Mouse (Mus musculus): ENCODE measurements around the gene Dusp16. TPM values are rescaled to one million over a fixed set of nuclear protein-coding genes. Genes with fewer than 3 reads are reported as not detected.
"Not testable (repeated sequence)": the region's sequence is repeated elsewhere in the genome, so short reads cannot be mapped to it uniquely, and the experiment has no call there.

Dusp16 gene
- total RNA-seq, 2 experiments from 2014 or later = 13.5 to 14.4 TPM

DNA sequence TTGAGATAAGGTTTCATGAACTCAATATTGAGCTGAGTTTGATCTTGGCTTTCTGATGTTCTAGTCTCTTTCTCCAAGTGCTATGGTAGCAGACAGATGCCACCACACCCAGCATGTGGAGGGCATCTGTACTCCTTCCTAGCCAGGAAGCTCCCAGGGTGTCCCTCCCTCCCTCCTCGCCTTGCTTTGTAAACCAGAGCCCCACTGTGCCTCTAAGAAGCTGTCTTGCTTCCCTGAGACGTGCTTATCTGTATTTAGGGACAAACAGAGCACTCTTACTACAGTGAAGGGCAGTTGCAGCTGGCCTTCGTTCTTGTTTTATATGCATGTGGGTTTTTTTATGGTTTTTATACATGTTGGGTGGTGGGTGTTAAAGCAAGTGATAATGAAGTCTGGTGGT, 79.1 kb downstream of the Dusp16 start:
- intact Hi-C loops (cut with DNase I; ENCODE audit: low total_unique reads) = no loop called here
- no peak for DNase-seq

- DNase-seq = no peak
- intact Hi-C loops (cut with DNase I; ENCODE audit: low total_unique reads) = no loop called here
These were observed 82.4 kb downstream of the Dusp16 start for GRCm38 (mm10) chr6:134710020-134710419.

DNA sequence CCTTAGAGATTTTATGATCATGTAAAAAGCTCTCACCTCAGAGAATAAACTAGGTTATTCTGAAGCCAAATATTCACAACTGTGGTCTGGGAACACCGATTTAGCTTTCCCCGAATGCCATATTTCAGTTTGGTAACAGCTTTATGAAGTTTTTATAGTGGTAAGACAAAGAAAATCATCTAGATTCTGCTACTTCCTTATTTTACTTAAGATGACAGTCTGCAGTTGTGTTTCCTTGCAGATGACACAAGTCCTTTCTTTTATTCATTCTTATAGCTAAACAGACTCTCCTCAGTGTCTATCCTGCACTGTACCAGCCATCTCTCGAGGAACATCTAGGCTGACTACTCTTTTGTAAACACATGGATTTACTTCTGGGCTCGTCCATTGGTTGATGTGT, 86.0 kb downstream of the Dusp16 start:
- intact Hi-C loops (cut with DNase I; ENCODE audit: low total_unique reads) = no loop called here
- no peak for DNase-seq

DNA sequence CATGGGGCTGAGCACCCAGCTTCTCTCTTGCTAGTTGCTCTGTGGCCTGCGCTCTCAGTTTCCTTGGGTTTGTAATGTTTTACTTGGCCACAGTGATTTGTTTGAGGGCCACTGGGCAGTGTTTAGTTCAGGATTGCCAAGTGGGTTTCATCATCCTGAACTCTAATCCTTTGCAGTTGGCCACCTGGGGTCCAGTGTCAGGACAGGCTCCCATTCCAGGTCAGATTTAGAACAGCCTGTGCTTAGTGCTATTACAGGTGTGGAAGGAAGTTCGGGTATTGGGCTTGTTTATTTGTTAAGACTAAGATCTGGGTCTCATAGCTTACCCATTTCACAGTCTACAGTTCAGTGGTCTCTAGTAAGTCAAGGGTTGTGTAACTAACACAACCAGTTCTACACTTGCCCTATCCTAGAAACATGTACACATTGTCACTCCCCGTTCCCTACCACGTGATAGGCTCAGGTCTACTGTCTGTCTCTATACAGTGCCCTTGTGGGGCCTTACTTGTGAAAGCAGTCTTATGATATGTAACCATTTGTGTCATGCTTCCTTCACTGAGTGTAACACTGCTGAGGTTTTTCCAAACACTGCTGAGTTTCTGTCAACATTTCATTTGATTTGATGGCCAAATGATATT, 89.3 kb downstream of the Dusp16 start:
- intact Hi-C loops (cut with DNase I; ENCODE audit: low total_unique reads) = no loop called here
- DNase-seq = peak; percentile 17

DNA sequence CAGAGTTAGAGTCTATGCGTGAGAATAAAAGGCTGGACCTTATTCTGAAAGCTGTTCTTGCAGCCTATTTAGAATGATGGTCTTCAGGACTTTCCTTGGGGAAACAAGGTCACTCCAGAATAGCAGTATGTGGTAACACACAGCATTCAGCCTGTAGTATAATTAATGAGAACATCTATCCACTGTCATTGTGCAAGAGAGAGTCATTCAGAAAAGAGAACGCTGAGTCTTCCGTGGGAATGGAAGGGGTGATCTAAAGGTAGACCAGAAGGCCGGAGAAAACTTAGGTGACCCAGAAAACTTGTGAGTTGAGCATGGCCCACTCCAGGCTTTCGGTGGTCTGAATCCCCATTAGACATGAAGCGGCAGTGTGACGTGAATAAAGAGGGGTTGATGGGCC, 90.2 kb downstream of the Dusp16 start:
- DNase-seq = no peak
- intact Hi-C loops (cut with DNase I; ENCODE audit: low total_unique reads) = no loop called here

DNA sequence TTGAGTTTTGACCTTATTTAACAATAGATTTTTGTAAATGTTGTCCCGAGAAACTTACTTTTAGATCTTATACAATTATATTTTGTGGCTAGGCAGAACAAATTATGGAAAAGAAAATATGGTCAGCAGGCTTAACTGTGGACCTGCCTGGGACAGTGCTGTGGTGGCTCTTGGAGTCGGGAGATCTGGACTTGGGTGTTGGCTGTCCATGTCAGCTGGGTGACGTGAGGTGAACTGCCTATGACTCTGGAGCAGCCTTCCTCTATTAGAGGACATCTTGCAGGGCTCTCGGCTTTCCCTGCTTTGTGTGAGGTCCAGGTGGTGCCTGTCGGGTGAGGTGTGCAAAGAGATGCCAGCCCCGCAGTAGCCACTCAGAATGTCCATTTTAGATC, 91.2 kb downstream of the Dusp16 start:
- intact Hi-C loops (cut with DNase I; ENCODE audit: low total_unique reads) = no loop called here
- no peak for DNase-seq

DNA sequence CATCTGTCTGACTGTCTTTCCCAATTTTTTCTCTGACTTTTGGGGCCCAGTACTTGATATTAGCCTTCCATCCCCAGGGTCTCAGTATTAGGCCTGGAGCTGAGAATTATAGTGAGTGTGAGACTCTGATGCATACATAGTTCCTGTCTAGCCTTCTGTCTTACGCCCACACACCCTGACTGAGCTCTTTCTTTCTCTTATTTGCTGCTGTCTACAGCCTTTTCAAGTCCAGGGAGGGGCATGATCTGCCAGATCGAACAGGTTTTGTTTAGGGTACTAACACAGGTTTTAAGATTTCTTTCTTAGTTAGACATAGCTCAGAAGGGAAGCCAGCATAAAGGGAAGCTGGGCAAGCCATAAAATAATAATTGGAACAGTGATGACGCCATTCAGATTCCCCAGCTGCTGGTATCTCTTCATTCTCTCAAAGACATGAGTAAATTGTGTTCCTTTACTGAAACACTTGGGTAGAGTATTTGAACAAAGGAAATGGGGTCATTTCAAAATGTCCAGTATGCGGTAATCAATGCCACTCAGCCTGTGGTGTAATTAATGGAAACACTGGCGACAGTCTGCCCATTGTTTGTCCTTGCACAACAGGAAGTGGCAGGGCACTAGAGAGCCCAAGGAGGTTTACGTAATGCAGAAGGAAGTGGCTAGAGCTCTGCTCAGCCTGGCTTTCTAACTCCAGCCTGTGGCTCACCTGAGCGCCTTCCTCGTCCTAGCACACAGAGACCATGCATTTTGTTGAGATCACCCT, 91.8 kb downstream of the Dusp16 start:
- no peak for DNase-seq
- intact Hi-C loops (cut with DNase I; ENCODE audit: low total_unique reads) = no loop called here

- intact Hi-C loops (cut with DNase I; ENCODE audit: low total_unique reads) = no loop called here
- DNase-seq = no peak
These were observed 94.2 kb downstream of the Dusp16 start for GRCm38 (mm10) chr6:134698243-134698642.

DNA sequence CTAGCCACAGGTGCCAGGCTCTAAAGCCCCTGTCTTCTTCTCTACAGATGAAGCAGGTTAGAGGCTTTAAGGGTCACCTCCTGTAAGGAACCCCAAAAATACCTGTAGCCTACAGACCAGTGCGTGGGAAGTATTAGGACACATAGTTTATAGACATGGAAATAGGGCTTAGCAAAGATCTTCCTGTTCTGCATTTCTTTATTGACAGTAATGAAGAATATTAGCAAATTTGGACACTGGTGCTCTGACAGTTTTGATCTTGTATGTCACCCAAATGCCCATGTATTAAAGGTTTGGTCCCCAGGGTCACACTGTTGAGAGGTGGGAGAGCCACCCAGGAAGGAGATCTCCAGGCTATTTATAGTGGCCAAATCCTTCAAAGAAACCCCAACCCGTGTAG, 95.9 kb downstream of the Dusp16 start:
- intact Hi-C loops (cut with DNase I; ENCODE audit: low total_unique reads) = no loop called here
- no peak for DNase-seq

DNA sequence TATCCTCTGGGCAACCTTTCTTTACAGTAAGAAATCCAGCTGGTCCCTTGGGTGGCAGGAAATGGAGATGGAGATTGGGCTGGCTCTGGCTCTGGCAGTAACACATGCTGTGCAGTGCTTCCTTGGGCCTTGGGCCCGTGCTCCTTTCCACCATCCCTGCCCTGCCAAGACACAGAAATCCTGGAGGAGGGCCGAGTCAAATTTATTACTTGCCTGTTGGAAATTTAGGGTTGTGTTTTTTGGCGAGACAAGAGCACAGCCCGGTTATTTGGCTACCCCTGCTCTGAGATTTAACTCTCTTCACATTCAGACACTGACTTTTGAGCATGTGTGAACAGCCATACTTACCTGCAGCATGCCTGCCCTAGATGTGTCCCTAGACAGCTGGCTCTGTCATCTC, 96.3 kb downstream of the Dusp16 start:
- DNase-seq = peak; percentile 76
- intact Hi-C loops (cut with DNase I; ENCODE audit: low total_unique reads) = no loop called here

GRCm38 (mm10) chr6:134695625-134696024, 96.8 kb downstream of the Dusp16 start:
- DNase-seq = no peak
- intact Hi-C loops (cut with DNase I; ENCODE audit: low total_unique reads) = no loop called here

- intact Hi-C loops (cut with DNase I; ENCODE audit: low total_unique reads) = no loop called here
- no peak for DNase-seq
These were observed 97.4 kb downstream of the Dusp16 start for GRCm38 (mm10) chr6:134694988-134695387.

DNA sequence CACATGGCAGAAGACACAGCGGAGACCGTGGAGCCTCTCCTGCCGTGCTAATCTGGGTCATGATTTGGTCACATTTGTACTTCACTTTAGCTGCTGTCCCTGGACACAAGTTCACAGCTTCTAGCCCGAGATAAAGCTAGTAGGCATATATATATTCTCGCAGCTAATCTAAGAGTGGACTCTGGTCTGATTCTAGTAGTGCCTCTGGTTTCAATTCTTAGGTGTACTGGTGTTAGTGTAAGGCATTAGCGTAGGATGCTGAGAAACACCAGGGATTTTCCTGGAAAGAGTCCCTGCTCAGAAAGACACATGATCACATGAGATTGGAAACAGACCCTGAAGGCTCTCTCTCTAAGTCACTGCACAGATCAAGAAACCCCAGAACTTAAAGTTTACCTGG, 97.9 kb downstream of the Dusp16 start:
- intact Hi-C loops (cut with DNase I; ENCODE audit: low total_unique reads) = no loop called here
- DNase-seq = no peak

DNA sequence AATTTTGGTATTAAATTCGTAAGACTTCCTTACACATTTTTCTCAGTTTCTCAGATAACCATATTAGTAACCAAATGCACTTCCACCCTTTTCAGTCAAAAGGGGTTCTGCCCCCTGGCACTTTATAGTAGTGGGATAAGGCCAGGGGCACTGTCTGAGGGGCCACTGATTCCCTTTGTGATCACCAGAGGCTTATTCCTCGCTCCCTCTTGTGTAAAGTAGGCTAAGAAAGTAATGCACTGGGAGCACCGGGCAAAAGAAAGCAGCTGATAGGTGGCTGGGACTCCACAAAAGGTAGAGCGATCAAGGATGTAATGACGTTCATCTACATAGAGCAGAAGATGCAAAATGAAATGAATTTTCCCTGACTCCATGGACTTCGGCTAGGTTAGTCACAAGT, 106.9 kb downstream of the Dusp16 start:
- intact Hi-C loops (cut with DNase I; ENCODE audit: low total_unique reads) = no loop called here

GRCm38 (mm10) chr6:134685040-134685439, 107.4 kb downstream of the Dusp16 start:
- intact Hi-C loops (cut with DNase I; ENCODE audit: low total_unique reads) = no loop called here
- DNase-seq = no peak

More for the DNA sequence above, 106.9 kb downstream of the Dusp16 start:
- no peak for DNase-seq

DNA sequence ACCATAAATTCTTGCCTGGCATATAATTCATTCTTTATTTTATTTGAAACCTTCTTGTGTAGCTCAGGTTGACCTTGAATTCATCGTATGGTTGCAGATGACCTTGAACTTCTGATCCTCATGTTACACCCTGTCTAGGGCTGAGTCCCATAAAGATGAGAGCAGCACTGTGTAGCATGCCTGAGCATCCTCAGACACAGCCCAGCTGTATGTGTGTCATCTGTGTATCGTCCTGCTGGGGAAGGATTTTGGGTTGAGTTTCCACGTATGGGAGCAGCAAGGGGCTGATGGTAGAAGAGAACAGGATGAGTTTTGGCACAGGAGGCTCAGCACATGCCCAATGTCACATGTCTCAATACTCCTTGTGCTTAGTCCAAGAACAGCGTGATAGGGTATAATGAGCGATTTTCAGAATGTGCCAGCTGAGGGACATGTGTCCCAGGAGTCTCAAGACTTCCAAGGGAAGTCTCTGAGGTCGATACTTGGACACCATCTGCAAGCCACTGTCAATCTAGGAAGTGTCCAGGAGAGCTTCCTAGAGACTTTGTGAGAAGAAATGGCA, 108.0 kb downstream of the Dusp16 start:
- intact Hi-C loops (cut with DNase I; ENCODE audit: low total_unique reads) = no loop called here
- no peak for DNase-seq

DNA sequence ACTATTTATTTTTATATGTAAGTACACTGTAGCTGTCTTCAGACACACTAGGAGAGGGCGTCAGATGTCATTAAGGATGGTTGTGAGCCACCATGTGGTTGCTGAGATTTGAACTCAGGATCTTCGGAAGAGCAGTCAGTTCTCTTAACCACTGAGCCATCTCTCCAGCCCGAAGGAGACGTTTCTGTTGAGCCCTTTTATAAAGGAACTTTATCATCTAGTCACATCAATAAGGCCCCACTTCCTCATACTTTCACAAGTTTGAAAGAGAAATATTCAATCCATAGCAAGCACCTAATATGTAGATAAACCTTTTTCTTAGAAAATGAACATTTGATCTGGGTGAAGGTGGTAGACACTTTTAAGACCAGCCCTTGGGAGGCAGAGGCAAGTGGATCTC, 113.1 kb downstream of the Dusp16 start:
- intact Hi-C loops (cut with DNase I; ENCODE audit: low total_unique reads); DNase-seq: not testable (repeated sequence)

- DNase-seq = no peak
These were observed 114.4 kb downstream of the Dusp16 start for GRCm38 (mm10) chr6:134678037-134678436.

DNA sequence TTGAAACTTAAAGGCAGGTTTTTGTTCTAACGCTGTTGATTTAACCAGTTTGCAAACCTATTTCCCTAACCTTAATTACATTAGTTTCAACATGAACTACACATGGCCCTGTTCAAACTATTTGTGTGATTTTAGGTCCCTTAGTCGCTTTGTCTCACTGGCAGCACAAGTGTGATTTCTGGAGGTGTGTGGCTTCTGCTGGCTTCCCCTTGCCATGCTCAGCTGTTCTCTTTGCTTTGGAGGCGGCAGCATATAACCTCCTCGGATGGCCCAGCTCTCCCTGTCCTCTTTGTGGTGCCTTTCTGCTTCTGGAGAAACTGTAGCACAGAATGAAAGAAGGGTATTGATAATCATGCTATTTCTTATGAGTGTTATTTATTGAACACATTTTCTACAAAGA, 114.9 kb downstream of the Dusp16 start:
- intact Hi-C loops (cut with DNase I; ENCODE audit: low total_unique reads) = no loop called here
- DNase-seq = no peak

More at GRCm38 (mm10) chr6:134678037-134678436, 114.4 kb downstream of the Dusp16 start:
- intact Hi-C loops (cut with DNase I; ENCODE audit: low total_unique reads) = no loop called here

- intact Hi-C loops (cut with DNase I; ENCODE audit: low total_unique reads); DNase-seq: not testable (repeated sequence)
These were observed 118.7 kb downstream of the Dusp16 start for GRCm38 (mm10) chr6:134673712-134674111.

DNA sequence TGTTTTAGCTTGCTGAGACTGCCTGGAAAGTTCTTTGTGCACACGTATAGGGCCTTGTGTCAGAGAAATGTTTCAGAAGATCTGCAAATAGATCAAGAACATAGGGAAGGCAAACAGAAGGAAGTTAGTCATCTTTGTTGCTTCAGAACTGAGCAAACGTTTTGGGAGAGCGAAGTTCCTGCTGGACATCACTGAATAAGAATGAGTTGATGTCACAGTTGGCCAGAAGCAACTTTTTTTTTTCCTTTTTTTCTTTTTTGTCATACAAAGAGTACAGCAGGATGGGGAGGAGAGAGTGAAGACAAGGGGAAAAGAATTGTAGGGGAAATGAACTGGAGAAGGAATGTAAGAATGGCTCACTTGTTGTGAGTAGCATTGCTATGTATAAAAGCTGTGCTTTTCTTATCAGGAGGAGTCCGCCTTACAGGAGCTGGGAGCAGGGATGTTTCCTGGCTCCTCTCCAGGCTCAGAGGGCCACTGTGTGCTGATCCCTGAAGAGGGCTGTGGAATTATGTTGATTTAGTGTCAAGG, 121.5 kb downstream of the Dusp16 start:
- peak; percentile 30 for DNase-seq
- intact Hi-C loops (cut with DNase I; ENCODE audit: low total_unique reads) = no loop called here
